Mouse (Mus musculus): Measurements from ENCODE around the gene Adarb1. TPM values are rescaled to one million over a fixed set of nuclear protein-coding genes. Genes with fewer than 3 reads are reported as not detected.
A peak's percentile ranks its signal among the peaks of the same experiment; 100 is the strongest.

Gene Adarb1
- polyA plus RNA-seq, 2 experiments: 0.92 to 1.2 TPM

GRCm38 (mm10) chr10:77341059-77341458, 77.0 kb downstream of the Adarb1 start:
- no peaks in the 10 kb centered on the region for H3K9me3 ChIP-seq (ENCODE audit: control insufficient read depth, low read length)
- no peak overlapping the region for H3K27ac ChIP-seq
- H3K27me3 ChIP-seq (ENCODE audit: control insufficient read depth, insufficient read depth, low read length): no peaks in the 10 kb centered on the region
- DNase-seq (ENCODE audit: low read depth in 3 of 3, low spot score in 3 of 3) (no peak), ATAC-seq (ENCODE audit: insufficient read depth) (no peak)
- H3K4me3 ChIP-seq (ENCODE audit: insufficient read depth in 1 of 2, low read depth in 2 of 2, low read length in 2 of 2): no peak overlapping the region
- no peak overlapping the region for H3K4me2 ChIP-seq (ENCODE audit: low read depth)
- TF ChIP-seq EP300 (IDR thresholded peaks at IDR 0.05; ENCODE audit: low read depth): no peak
- no peak for TF ChIP-seq CTCF (IDR thresholded peaks at IDR 0.05; ENCODE audit: low read depth)
- H3K36me3 ChIP-seq (replicated peaks; ENCODE audit: control insufficient read depth, insufficient read depth, low read depth): no peaks in the 10 kb centered on the region
- H3K4me1 ChIP-seq (replicated peaks; ENCODE audit: control insufficient read depth in 2 of 2, insufficient read depth in 2 of 2, low read length in 1 of 2): no peaks in the 10 kb centered on the region
- no peak overlapping the region for H3K9ac ChIP-seq (replicated peaks)
- 56% methylated on average over 4 of the region's 4 CpGs for WGBS (ENCODE audit: insufficient replicate concordance)

GRCm38 (mm10) chr10:77339871-77340341, 78.2 kb downstream of the Adarb1 start:
- H3K9me3 ChIP-seq (ENCODE audit: control insufficient read depth, low read length): no peaks in the 10 kb centered on the region
- 50% methylated on average over 18 of the region's 18 CpGs for WGBS (ENCODE audit: insufficient replicate concordance)
- no peaks in the 10 kb centered on the region for H3K27me3 ChIP-seq (ENCODE audit: control insufficient read depth, insufficient read depth, low read length)
- no peak for DNase-seq (ENCODE audit: low read depth in 3 of 3, low spot score in 3 of 3)
- no peak for TF ChIP-seq EP300 (IDR thresholded peaks at IDR 0.05; ENCODE audit: low read depth)
- 0 out of 2 replicates have a peak, but pooled peaks have one; percentile 13 for TF ChIP-seq CTCF (IDR thresholded peaks at IDR 0.05; ENCODE audit: low read depth)
- H3K4me1 ChIP-seq (replicated peaks; ENCODE audit: control insufficient read depth in 2 of 2, insufficient read depth in 2 of 2, low read length in 1 of 2): no peaks in the 10 kb centered on the region
- H3K4me2 ChIP-seq (ENCODE audit: low read depth): no peak overlapping the region
- no peak for ATAC-seq (ENCODE audit: insufficient read depth)
- no peak overlapping the region for H3K9ac ChIP-seq (replicated peaks)
- H3K27ac ChIP-seq: no peak overlapping the region
- no peak overlapping the region for H3K4me3 ChIP-seq (ENCODE audit: insufficient read depth in 1 of 2, low read depth in 2 of 2, low read length in 2 of 2)
- H3K36me3 ChIP-seq (replicated peaks; ENCODE audit: control insufficient read depth, insufficient read depth, low read depth): no peaks in the 10 kb centered on the region

GRCm38 (mm10) chr10:77333518-77333917, 84.6 kb downstream of the Adarb1 start:
- no peak for DNase-seq (ENCODE audit: low read depth in 3 of 3, low spot score in 3 of 3)
- H3K36me3 ChIP-seq (replicated peaks; ENCODE audit: control insufficient read depth, insufficient read depth, low read depth): no peaks in the 10 kb centered on the region
- TF ChIP-seq EP300 (IDR thresholded peaks at IDR 0.05; ENCODE audit: low read depth) (no peak), CTCF (IDR thresholded peaks at IDR 0.05; ENCODE audit: low read depth) (no peak)
- no peak overlapping the region for H3K27ac ChIP-seq
- no peaks in the 10 kb centered on the region for H3K27me3 ChIP-seq (ENCODE audit: control insufficient read depth, insufficient read depth, low read length)
- no peak overlapping the region for H3K4me3 ChIP-seq (ENCODE audit: insufficient read depth in 1 of 2, low read depth in 2 of 2, low read length in 2 of 2)
- no peak overlapping the region for H3K4me2 ChIP-seq (ENCODE audit: low read depth)
- no peak overlapping the region for H3K9ac ChIP-seq (replicated peaks)
- H3K9me3 ChIP-seq (ENCODE audit: control insufficient read depth, low read length): no peaks in the 10 kb centered on the region
- H3K4me1 ChIP-seq (replicated peaks; ENCODE audit: control insufficient read depth in 2 of 2, insufficient read depth in 2 of 2, low read length in 1 of 2): no peaks in the 10 kb centered on the region
- ATAC-seq (ENCODE audit: insufficient read depth): no peak
- WGBS (ENCODE audit: insufficient replicate concordance): 67% methylated on average over 9 of the region's 9 CpGs

- Histone ChIP-seq H3K4me1 (replicated peaks; ENCODE audit: control insufficient read depth in 2 of 2, insufficient read depth in 2 of 2, low read length in 1 of 2) (no peaks in the 10 kb centered on the region), H3K4me3 (ENCODE audit: insufficient read depth in 1 of 2, low read depth in 2 of 2, low read length in 2 of 2) (no peak overlapping the region), H3K9ac (replicated peaks) (no peak overlapping the region), H3K4me2 (ENCODE audit: low read depth) (no peak overlapping the region), H3K36me3 (replicated peaks; ENCODE audit: control insufficient read depth, insufficient read depth, low read depth) (no peaks in the 10 kb centered on the region), H3K9me3 (ENCODE audit: control insufficient read depth, low read length) (no peaks in the 10 kb centered on the region), H3K27me3 (ENCODE audit: control insufficient read depth, insufficient read depth, low read length) (no peaks in the 10 kb centered on the region), H3K27ac (no peak overlapping the region)
- no peak for DNase-seq (ENCODE audit: low read depth in 3 of 3, low spot score in 3 of 3)
- no peak for TF ChIP-seq EP300 (IDR thresholded peaks at IDR 0.05; ENCODE audit: low read depth)
- TF ChIP-seq CTCF (IDR thresholded peaks at IDR 0.05; ENCODE audit: low read depth): no peak
- ATAC-seq (ENCODE audit: insufficient read depth): no peak
- WGBS (ENCODE audit: insufficient replicate concordance): 64% methylated on average over 11 of the region's 11 CpGs
Measured at GRCm38 (mm10) chr10:77329446-77330094, 88.5 kb downstream of the Adarb1 start.

GRCm38 (mm10) chr10:77324716-77325115, 93.4 kb downstream of the Adarb1 start:
- Histone ChIP-seq H3K9ac (replicated peaks) (no peak overlapping the region), H3K9me3 (ENCODE audit: control insufficient read depth, low read length) (no peaks in the 10 kb centered on the region), H3K36me3 (replicated peaks; ENCODE audit: control insufficient read depth, insufficient read depth, low read depth) (no peaks in the 10 kb centered on the region), H3K4me3 (ENCODE audit: insufficient read depth in 1 of 2, low read depth in 2 of 2, low read length in 2 of 2) (no peak overlapping the region), H3K27me3 (ENCODE audit: control insufficient read depth, insufficient read depth, low read length) (no peaks in the 10 kb centered on the region), H3K4me1 (replicated peaks; ENCODE audit: control insufficient read depth in 2 of 2, insufficient read depth in 2 of 2, low read length in 1 of 2) (no peaks in the 10 kb centered on the region), H3K4me2 (ENCODE audit: low read depth) (no peak overlapping the region), H3K27ac (no peak overlapping the region)
- DNase-seq (ENCODE audit: low read depth in 3 of 3, low spot score in 3 of 3): no peak
- TF ChIP-seq CTCF (IDR thresholded peaks at IDR 0.05; ENCODE audit: low read depth): no peak
- TF ChIP-seq EP300 (IDR thresholded peaks at IDR 0.05; ENCODE audit: low read depth): no peak
- no peak for ATAC-seq (ENCODE audit: insufficient read depth)
- 78% methylated on average over 6 of the region's 6 CpGs for WGBS (ENCODE audit: insufficient replicate concordance)

Measured in liver, embryonic 14.5 days (tissue).